Mouse (Mus musculus) heart, embryonic 14.5 days (tissue): ENCODE measurements around the gene Ndufaf8. TPM values are rescaled to one million over a fixed set of nuclear protein-coding genes. Genes with fewer than 3 reads are reported as not detected.

ENCODE experiments used
- ATAC-seq: fragments of 200-750 bp; cut with Nextera tagmentation; 2 replicates; pipeline ENCODE4 v1.8.0; 2017; ENCODE audit warnings: low read depth, moderate TSS enrichment; ENCODE audit not compliant: insufficient number of reproducible peaks, insufficient read depth, low FRiP score
- H3K27ac ChIP-seq, 2 experiments: fragments of 200-500 bp in 1 of 2; fragments of 300-500 bp in 1 of 2; sonication (generic) in 1 of 2; replicated peaks in 1 of 2; 2 replicates each; pipeline ENCODE4 v1.5.1; 2012 to 2014; ENCODE audit warnings: low read depth in 2 of 2, low read length in 2 of 2, control low read depth in 1 of 2, mild to moderate bottlenecking in 1 of 2, mixed read lengths in 1 of 2; ENCODE audit not compliant: control insufficient read depth in 1 of 2, insufficient read depth in 1 of 2
- H3K27me3 ChIP-seq: fragments of 300-500 bp; sonication (generic); 2 replicates; pipeline ENCODE4 v1.6.1; 2014; ENCODE audit warnings: mild to moderate bottlenecking, low read length, control low read depth; ENCODE audit not compliant: control insufficient read depth, insufficient read depth
- H3K36me3 ChIP-seq: fragments of 300-500 bp; sonication (generic); 2 replicates; pipeline ENCODE4 v1.6.1; 2014; ENCODE audit warnings: mild to moderate bottlenecking, control low read depth, low read length, mixed read lengths; ENCODE audit not compliant: control insufficient read depth, insufficient read depth
- H3K4me1 ChIP-seq, 2 experiments: fragments of 200-500 bp in 1 of 2; fragments of 300-500 bp in 1 of 2; sonication (generic) in 1 of 2; 2 replicates each; pipeline ENCODE4 v1.6.1; 2012 to 2014; ENCODE audit warnings: low read length in 2 of 2, control low read depth in 1 of 2, mixed read lengths in 1 of 2; ENCODE audit not compliant: control insufficient read depth in 2 of 2, insufficient read depth in 2 of 2
- H3K4me2 ChIP-seq: fragments of 300-500 bp; sonication (generic); 2 replicates; pipeline ENCODE4 v1.6.1; 2014; ENCODE audit warnings: mild to moderate bottlenecking, low read length
- H3K4me3 ChIP-seq, 2 experiments: fragments of 200-500 bp in 1 of 2; fragments of 300-500 bp in 1 of 2; sonication (generic) in 1 of 2; 2 replicates each; pipeline ENCODE4 v1.5.1; 2012 to 2014; ENCODE audit warnings: low read length in 2 of 2, mild to moderate bottlenecking in 2 of 2, control low read depth in 1 of 2, low read depth in 1 of 2, moderate library complexity in 1 of 2; ENCODE audit not compliant: control insufficient read depth in 1 of 2, insufficient read depth in 1 of 2
- H3K9ac ChIP-seq: fragments of 300-500 bp; sonication (generic); 2 replicates; pipeline ENCODE4 v1.6.1; 2014; ENCODE audit warnings: mild to moderate bottlenecking, low read length
- H3K9me3 ChIP-seq: fragments of 300-500 bp; sonication (generic); 2 replicates; pipeline ENCODE4 v1.6.1; 2016; ENCODE audit warnings: low read length, control low read depth; ENCODE audit not compliant: control insufficient read depth
- WGBS: fragments of 180-500 bp; shearing (Covaris S2); extraction: QIAGEN DNeasy Blood & Tissue Kit; methylation state at CpG from one replicate; pipeline ENCODE4 v1.1.7; 2014; 5-methylcytosine and 5-hydroxymethylcytosine counted together
- polyA plus RNA-seq: library from polyadenylated mRNA; unstranded; fragments of >200 nt; fragmentation: Nextera tagmentation; extraction: Ambion mirVana; gene quantifications from 2 replicates; pipeline ENCODE4 v1.2.1, GENCODE M21; 2014

The Ndufaf8 gene
- polyA plus RNA-seq, 1 experiment from 2014 or later: 119 TPM

DNA sequence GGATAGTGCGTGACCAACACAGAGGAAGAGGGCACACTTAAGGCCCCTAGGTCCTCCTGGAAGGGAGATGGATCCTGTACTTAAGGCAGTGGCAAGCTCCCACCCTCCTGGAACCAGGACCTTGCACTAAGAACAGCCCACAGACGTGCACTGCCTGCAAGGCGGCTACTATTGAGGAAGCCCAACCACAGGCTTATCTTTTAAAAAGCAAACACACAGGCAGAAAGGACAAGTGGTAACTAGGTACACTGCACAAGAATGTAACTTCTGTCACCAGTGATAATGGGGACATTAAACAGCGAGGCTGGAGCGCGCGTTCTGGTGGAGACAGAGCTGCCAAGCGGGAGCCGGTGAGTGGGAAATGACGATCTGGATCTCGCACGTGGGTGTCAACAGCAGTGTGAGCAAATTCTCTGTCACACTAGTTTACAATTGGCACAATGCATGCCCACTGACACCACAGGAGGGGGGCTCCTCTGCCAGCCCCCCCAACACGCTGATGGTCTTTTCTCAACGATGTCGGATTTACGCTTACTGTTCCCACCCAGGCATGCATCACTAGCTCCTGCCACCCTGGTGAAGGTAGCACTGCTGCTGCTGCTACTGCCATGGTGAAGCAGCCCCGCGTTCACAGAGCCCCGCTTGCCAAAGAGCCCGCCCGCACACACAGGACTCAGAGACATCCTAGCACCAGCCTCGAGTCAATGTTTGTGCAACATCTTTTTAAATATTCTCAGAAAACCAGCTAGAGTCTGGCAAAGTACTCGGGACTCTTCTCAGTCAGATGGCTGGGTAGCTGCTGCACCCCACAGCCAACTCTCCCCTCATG lies 38.3 kb downstream of the Ndufaf8 start:
- peak; percentile 53 for ATAC-seq
- Histone ChIP-seq H3K27ac (peak overlapping the region; percentile 91 to 92), H3K9me3 (no peaks in the 10 kb centered on the region), H3K36me3 (peaks cover 47% of the 10 kb centered on the region), H3K9ac (peak overlapping the region; percentile 56), H3K4me3 (no peak overlapping the region), H3K4me2 (peak overlapping the region; percentile 48), H3K27me3 (no peaks in the 10 kb centered on the region), H3K4me1 (peaks cover 49 to 66% of the 10 kb centered on the region in 2 experiments)
- 16% methylated on average over 23 of the region's 23 CpGs for WGBS

- peak overlapping the region; percentile 91 to 92 for H3K27ac ChIP-seq
- H3K4me1 ChIP-seq: peaks cover 49 to 72% of the 10 kb centered on the region in 2 experiments
- WGBS: 34% methylated on average over 5 of the region's 5 CpGs
- H3K36me3 ChIP-seq: peaks cover 41% of the 10 kb centered on the region
- H3K9ac ChIP-seq: peak overlapping the region; percentile 56
- H3K9me3 ChIP-seq: no peaks in the 10 kb centered on the region
- H3K4me2 ChIP-seq: peak overlapping the region; percentile 48
- no peaks in the 10 kb centered on the region for H3K27me3 ChIP-seq
- no peak for ATAC-seq
- no peak overlapping the region for H3K4me3 ChIP-seq
Observed at GRCm38 (mm10) chr11:120137625-120138004, 38.9 kb downstream of the Ndufaf8 start.

DNA sequence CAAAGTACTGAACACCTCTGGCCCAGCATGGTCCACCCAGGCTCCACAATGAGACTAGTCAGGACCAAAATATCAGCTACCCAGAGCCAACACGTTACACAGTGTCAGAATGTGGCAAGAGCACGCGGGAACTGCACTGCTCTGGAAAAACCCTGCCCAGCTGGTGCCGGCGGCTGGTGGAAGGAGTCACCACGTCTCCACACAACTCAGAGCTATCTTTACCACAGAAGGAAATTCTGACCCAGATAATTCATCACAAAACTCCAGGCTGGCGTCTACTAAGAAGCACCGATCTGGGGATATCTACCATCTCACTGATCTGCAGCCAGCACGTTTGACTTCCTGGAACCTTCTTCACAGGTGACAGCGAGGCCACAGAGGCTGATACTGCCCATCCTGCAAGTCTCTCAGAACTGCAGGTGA lies 40.6 kb downstream of the Ndufaf8 start:
- H3K4me1 ChIP-seq: peaks cover 61 to 86% of the 10 kb centered on the region in 2 experiments

GRCm38 (mm10) chr11:120140255-120140654 lies 41.5 kb downstream of the Ndufaf8 start:
- Histone ChIP-seq H3K9ac (no peak overlapping the region), H3K4me2 (no peak overlapping the region), H3K27me3 (no peaks in the 10 kb centered on the region), H3K36me3 (peaks cover 26% of the 10 kb centered on the region), H3K9me3 (no peaks in the 10 kb centered on the region), H3K4me3 (no peak overlapping the region), H3K4me1 (peaks cover 58 to 79% of the 10 kb centered on the region in 2 experiments), H3K27ac (no peak overlapping the region)
- ATAC-seq: no peak
- 70% methylated on average over 6 of the region's 6 CpGs for WGBS

More for the DNA sequence above, 40.6 kb downstream of the Ndufaf8 start:
- 63% methylated on average over 10 of the region's 10 CpGs for WGBS
- Histone ChIP-seq H3K4me3 (no peak overlapping the region), H3K9ac (no peak overlapping the region; the same call in 1 of the 2 replicates), H3K27me3 (no peaks in the 10 kb centered on the region), H3K27ac (no peak overlapping the region), H3K36me3 (peaks cover 30% of the 10 kb centered on the region), H3K4me2 (no peak overlapping the region), H3K9me3 (no peaks in the 10 kb centered on the region)
- no peak for ATAC-seq

DNA sequence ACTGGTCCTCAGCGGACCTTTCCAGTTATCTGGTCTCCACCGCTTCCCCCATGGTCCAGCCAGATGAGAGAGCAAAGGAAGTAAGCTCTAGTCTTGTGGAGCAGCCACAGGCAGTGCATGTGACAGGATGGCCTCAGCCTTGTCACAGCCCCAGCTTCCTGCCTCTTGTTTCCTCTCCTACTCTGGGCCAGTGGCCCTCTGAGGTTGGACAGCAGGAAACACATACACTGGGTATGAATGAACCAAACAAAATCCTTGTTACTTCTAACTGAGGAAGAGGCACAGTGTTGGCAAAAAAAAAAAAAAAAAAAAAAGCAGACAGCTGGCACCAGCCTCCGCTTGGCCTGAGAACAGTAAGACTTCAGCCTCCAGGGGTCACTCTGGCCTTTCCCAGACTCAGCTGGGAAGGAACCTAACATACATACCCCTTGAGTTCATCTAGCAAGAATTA lies 43.9 kb downstream of the Ndufaf8 start:
- H3K27ac ChIP-seq: peak overlapping the region; percentile 48 to 83
- peak overlapping the region; percentile 32; the same call in 1 of the 2 replicates for H3K9ac ChIP-seq
- 47% methylated on average over 3 of the region's 3 CpGs for WGBS
- H3K4me1 ChIP-seq: peaks cover 36 to 56% of the 10 kb centered on the region in 2 experiments
- no peaks in the 10 kb centered on the region for H3K27me3 ChIP-seq
- H3K36me3 ChIP-seq: peaks cover 39% of the 10 kb centered on the region
- ATAC-seq: peak; percentile 67
- no peak overlapping the region for H3K4me3 ChIP-seq
- H3K9me3 ChIP-seq: no peaks in the 10 kb centered on the region
- no peak overlapping the region for H3K4me2 ChIP-seq

DNA sequence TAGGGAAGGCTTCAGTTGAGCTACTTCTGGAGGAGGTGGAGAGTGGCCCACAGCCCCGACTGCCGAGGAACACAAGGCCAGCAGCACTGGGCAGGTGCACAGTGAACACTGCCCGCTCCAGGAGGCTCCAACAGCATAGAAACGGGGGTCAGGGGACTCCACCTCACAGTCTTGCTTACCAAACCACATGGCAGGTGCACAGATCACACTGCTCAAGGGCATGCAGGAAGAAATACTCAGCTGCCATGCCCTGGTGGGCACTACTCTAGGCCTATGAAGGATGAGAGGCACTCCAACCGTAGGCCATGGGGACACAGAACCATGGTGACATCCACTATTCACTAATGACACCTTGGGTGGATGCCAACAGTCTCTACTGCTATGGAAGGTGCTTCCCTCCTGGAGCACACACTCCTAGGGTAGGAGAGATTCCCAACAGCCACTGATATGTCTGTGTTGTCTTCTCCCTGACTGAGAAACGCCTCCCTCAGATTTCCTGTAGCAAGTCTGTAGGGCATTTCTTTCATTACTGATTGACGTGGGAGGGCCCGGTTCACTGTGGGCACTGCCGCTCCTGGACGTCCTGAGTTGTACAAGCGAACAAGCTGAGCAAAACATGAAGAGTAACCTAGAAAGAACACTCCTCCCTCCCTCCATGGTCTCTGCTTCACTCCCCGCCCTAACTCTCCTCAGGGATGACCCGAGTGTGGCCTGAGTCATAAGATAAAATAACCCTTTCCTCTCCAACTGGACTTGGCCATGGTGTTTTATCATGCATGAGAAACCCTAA lies 45.2 kb downstream of the Ndufaf8 start:
- Histone ChIP-seq H3K9ac (no peak overlapping the region), H3K36me3 (peaks cover 32% of the 10 kb centered on the region), H3K27ac (peak overlapping the region; percentile 46 to 83), H3K4me2 (no peak overlapping the region), H3K4me1 (peaks cover 24 to 44% of the 10 kb centered on the region in 2 experiments), H3K4me3 (no peak overlapping the region), H3K27me3 (no peaks in the 10 kb centered on the region), H3K9me3 (no peaks in the 10 kb centered on the region)
- no peak for ATAC-seq
- WGBS: 56% methylated on average over 13 of the region's 13 CpGs

GRCm38 (mm10) chr11:120148201-120148855 lies 49.6 kb downstream of the Ndufaf8 start:
- WGBS: 88% methylated on average over 8 of the region's 8 CpGs
- Histone ChIP-seq H3K4me1 (peaks cover 21 to 31% of the 10 kb centered on the region in 2 experiments), H3K27me3 (no peaks in the 10 kb centered on the region), H3K36me3 (peaks cover 12% of the 10 kb centered on the region; the same call in 1 of the 2 replicates), H3K9ac (no peak overlapping the region), H3K4me2 (no peak overlapping the region), H3K4me3 (no peak overlapping the region), H3K27ac (no peak overlapping the region), H3K9me3 (no peaks in the 10 kb centered on the region)
- ATAC-seq: no peak
